8 mouse cellular contexts compared by ENCODE assay signal in the genomic region with DNA sequence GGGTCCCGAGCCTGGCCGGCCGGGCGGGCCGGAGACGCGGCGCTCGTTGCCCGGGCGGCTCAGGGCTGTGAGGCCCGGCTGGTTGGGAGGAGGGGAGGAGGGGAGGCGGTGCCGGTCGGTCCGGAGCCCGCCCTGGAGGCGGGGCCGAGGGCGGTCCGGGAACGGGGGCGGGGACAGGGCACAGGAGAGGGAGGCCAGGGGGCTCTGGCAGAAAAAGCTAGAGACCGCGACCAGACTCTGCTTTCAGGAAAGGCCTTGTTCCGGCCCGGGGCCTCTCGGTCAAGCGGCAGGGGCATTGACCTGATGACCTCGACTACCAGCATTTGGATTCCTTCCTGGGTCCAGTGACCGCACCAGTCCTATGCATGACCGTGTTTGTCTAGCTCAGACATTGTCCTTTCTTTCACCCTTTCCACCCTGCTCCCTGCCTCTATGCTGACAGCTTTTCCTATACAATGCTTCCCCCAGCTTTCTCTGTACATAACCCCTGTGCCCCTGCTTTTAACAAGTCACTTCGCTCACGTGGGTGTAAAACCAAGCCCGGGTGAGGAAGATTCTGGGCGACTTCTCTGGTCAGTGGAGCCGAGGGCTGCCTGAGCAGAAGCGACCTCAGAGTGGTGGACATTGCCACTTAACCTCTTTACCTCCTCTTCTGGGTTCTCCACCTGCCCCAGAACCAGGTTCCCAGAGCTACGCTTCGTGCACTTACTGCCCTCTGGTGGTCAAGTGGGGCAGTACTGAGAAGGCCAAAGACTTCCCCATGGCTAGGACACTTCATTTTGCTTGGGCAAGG. TPM values are rescaled to one million over a fixed set of nuclear protein-coding genes. Genes with fewer than 3 reads are reported as not detected.
A peak's percentile ranks its signal among the peaks of the same experiment; 100 is the strongest.
DNase-seq lines count a peak whose midpoint lies in the region; ATAC-seq and TF ChIP-seq lines count a peak whose summit lies in the region.

No protein-coding gene starts in this region.

- H3K9ac ChIP-seq in forebrain, embryonic 14.5 days (ENCODE audit: low read length): peak overlapping the region; percentile 82

- H3K4me1 ChIP-seq in forebrain, embryonic 14.5 days (ENCODE audit: control insufficient read depth, insufficient read depth, low read length): peaks cover 11% of the 10 kb centered on the region

- TF ChIP-seq CTCF in layer of hippocampus, adult 2 months (conservative IDR thresholded peaks at IDR 0.05): peak; percentile 94

- peak overlapping the region; percentile 59 for H3K4me3 ChIP-seq in forebrain, embryonic 14.5 days (ENCODE audit: low read depth, low read length)
- peak overlapping the region; percentile 63 for H3K4me3 ChIP-seq in layer of hippocampus, adult 2 months

- WGBS in forebrain, embryonic 14.5 days: 2% methylated on average over 38 of the region's 40 CpGs

- H3K27ac ChIP-seq in forebrain, embryonic 14.5 days (ENCODE audit: low read depth, low read length): peak overlapping the region; percentile 55; the same call in 1 of the 2 replicates
- peak overlapping the region; percentile 79 for H3K27ac ChIP-seq in layer of hippocampus, adult 2 months

- DNase-seq in MN1 (ENCODE audit: low spot score): peak; percentile 92
- DNase-seq in cerebellum, adult 11 months: peak; percentile 85
- DNase-seq in forebrain, embryonic 14.5 days (ENCODE audit: low spot score): peak; percentile 87
- peak; percentile 90 to 94 for DNase-seq in heart, postnatal 36 days
- DNase-seq in layer of hippocampus, adult 2 months (ENCODE audit: low spot score in 2 of 2): peak; percentile 79 to 83
- peak; percentile 91 for DNase-seq in lung, postnatal 14 days
- DNase-seq in ovary, postnatal 14 days (ENCODE audit: low spot score): peak; percentile 87
- peak; percentile 80 for DNase-seq in urinary bladder, adult 2 months (ENCODE audit: low spot score)

- H3K36me3 ChIP-seq in forebrain, embryonic 14.5 days (ENCODE audit: control insufficient read depth, insufficient read depth, low read length): peaks cover 6% of the 10 kb centered on the region; the same call in 1 of the 2 replicates

- intact Hi-C loops in heart, postnatal 36 days (cut with DNase I): no loop called here

- H3K4me2 ChIP-seq in forebrain, embryonic 14.5 days (ENCODE audit: low read length): peak overlapping the region; percentile 74

- no peaks in the 10 kb centered on the region for H3K27me3 ChIP-seq in forebrain, embryonic 14.5 days (replicated peaks; ENCODE audit: control insufficient read depth, insufficient read depth, low read length)

- peak; percentile 98 for ATAC-seq in forebrain, embryonic 14.5 days

- no peaks in the 10 kb centered on the region for H3K9me3 ChIP-seq in forebrain, embryonic 14.5 days (replicated peaks; ENCODE audit: control insufficient read depth, low read length)

RNA-seq across cellular contexts. Expression of a gene that starts 13.2 kb away (rescaled TPM):
- polyA plus RNA-seq in forebrain, embryonic 14.5 days (2014; fragmentation: Nextera tagmentation; extraction: Ambion mirVana): 0.39 and 0.47 TPM in 2 replicates
- not detected for total RNA-seq in heart, postnatal 36 days (2021)
- under 1 TPM; 0.61 to 0.81 TPM for total RNA-seq in layer of hippocampus, adult 2 months (2021)
- not detected in 2 replicates for polyA plus RNA-seq in urinary bladder, adult 2 months (2012; rRNA removed)

RNA-seq across cellular contexts. Expression of a gene that starts 16.2 kb away (rescaled TPM):
- 11.7 and 13.9 TPM in 2 replicates for polyA plus RNA-seq in forebrain, embryonic 14.5 days (2014; fragmentation: Nextera tagmentation; extraction: Ambion mirVana)
- total RNA-seq in heart, postnatal 36 days (2021): 10 to 100 TPM; 12.9 to 13.0 TPM
- 10 to 100 TPM; 40.8 to 42.2 TPM for total RNA-seq in layer of hippocampus, adult 2 months (2021)
- polyA plus RNA-seq in urinary bladder, adult 2 months (2012; rRNA removed): 9.9 and 15.6 TPM in 2 replicates

RNA-seq across cellular contexts. Expression of a gene that starts 42.9 kb away (rescaled TPM):
- polyA plus RNA-seq in forebrain, embryonic 14.5 days (2014; fragmentation: Nextera tagmentation; extraction: Ambion mirVana): 5.3 and 7.7 TPM in 2 replicates
- total RNA-seq in heart, postnatal 36 days (2021): 10 to 100 TPM; 46.1 to 47.1 TPM
- total RNA-seq in layer of hippocampus, adult 2 months (2021): 1 to 10 TPM; 1.2 to 2.1 TPM
- polyA plus RNA-seq in urinary bladder, adult 2 months (2012; rRNA removed): 138 and 146 TPM in 2 replicates

RNA-seq across cellular contexts. Expression of a gene that starts 51.1 kb away (rescaled TPM):
- polyA plus RNA-seq in forebrain, embryonic 14.5 days (2014; fragmentation: Nextera tagmentation; extraction: Ambion mirVana): 261 and 271 TPM in 2 replicates
- 10 to 100 TPM; 56.6 to 56.9 TPM for total RNA-seq in heart, postnatal 36 days (2021)
- total RNA-seq in layer of hippocampus, adult 2 months (2021): 10 to 100 TPM; 91.0 to 96.2 TPM
- polyA plus RNA-seq in urinary bladder, adult 2 months (2012; rRNA removed): 125 and 135 TPM in 2 replicates

Comparison
In these comparisons a context has a peak if more than half of its experiments do, and no peak if none do; other contexts are left out.
1. Peak in every context shown above with its lines: DNase-seq, ATAC-seq, H3K4me3 ChIP-seq and H3K27ac ChIP-seq.
2. RNA of a gene that starts 42.9 kb away (total RNA-seq): 46.1 to 47.1 TPM in heart, postnatal 36 days; 1.2 to 2.1 TPM in layer of hippocampus, adult 2 months; every median in the first group is over 10 times any median in the second.